Mouse (Mus musculus) lung, adult 10 weeks (tissue): ENCODE results near the gene Aes. TPM values are rescaled to one million over a fixed set of nuclear protein-coding genes. Genes with fewer than 3 reads are reported as not detected.

Experiments
- polyA plus RNA-seq: library from polyadenylated mRNA; stranded (reverse); fragments of 350-450 nt; fragmentation: Illumina TruSeq; extraction: RNeasy Lipid Tissue Mini Kit (QIAGEN cat#74804); gene quantifications from one replicate; pipeline ENCODE4 v1.2.3, GENCODE M21; 2014; ENCODE audit warnings: low read depth, low replicate concordance; ENCODE audit not compliant: insufficient read depth

Gene Aes
- polyA plus RNA-seq = 414 TPM

GRCm38 (mm10) chr10:81559163-81559626 is at the start of gene Aes:
Gene Aes (plus strand): TSS chr10:81559488.

GRCm38 (mm10) chr10:81524051-81524605 is 35.2 kb upstream of the Aes start, which contains the start of gene Gna15:
Gene Gna15 (minus strand): TSS chr10:81524225.

GRCm38 (mm10) chr10:81545161-81545747 is 14.0 kb upstream of the Aes start, which contains the start of gene Gna11:
Gene Gna11 (minus strand): TSS chr10:81545190.

GRCm38 (mm10) chr10:81574081-81575056 is 15.1 kb downstream of the Aes start, which contains the start of gene Tle2:
Gene Tle2 (plus strand): TSS chr10:81574561.

GRCm38 (mm10) chr10:81600738-81601203 is 41.5 kb downstream of the Aes start, which contains the start of gene Tle6:
Gene Tle6 (minus strand): TSS chr10:81601073.

GRCm38 (mm10) chr10:81605974-81606751 is 46.9 kb downstream of the Aes start, which contains the start of gene BC025920:
Gene BC025920 (plus strand): TSS chr10:81606270.

Other genes with a start within 250 kb of the Aes start
- 14.5 TPM for gene Cactin, start 238.4 kb upstream of the Aes start, polyA plus RNA-seq
- 6.3 TPM for gene Tbxa2r, start 230.8 kb upstream of the Aes start, polyA plus RNA-seq
- 2.5 TPM for gene Gipc3, start 216.2 kb upstream of the Aes start, polyA plus RNA-seq
- 37.1 TPM for gene Hmg20b, start 209.0 kb upstream of the Aes start, polyA plus RNA-seq
- gene Mfsd12, start 202.0 kb upstream of the Aes start, polyA plus RNA-seq = 8.7 TPM
- 3.9 TPM for gene 4930404N11Rik, start 193.7 kb upstream of the Aes start, polyA plus RNA-seq
- gene Fzr1, start 181.0 kb upstream of the Aes start, polyA plus RNA-seq = 14.4 TPM
- 41.2 TPM for gene Dohh, start 175.1 kb upstream of the Aes start, polyA plus RNA-seq
- gene Gm48551, start 175.0 kb upstream of the Aes start, polyA plus RNA-seq = 1.4 TPM
- gene Gm48552, start 170.5 kb upstream of the Aes start, polyA plus RNA-seq = 1.4 TPM
- 4.3 TPM for gene Smim24, start 166.4 kb upstream of the Aes start, polyA plus RNA-seq
- 18.1 TPM for gene Nfic, start 103.9 kb upstream of the Aes start, polyA plus RNA-seq
- gene Celf5, start 76.8 kb upstream of the Aes start, polyA plus RNA-seq = 0.07 TPM
- 39.1 TPM for gene Ncln, start 63.1 kb upstream of the Aes start, polyA plus RNA-seq
- 17.6 TPM for gene S1pr4, start 59.4 kb upstream of the Aes start, polyA plus RNA-seq
- gene Gna15, start 35.3 kb upstream of the Aes start, polyA plus RNA-seq = 5.9 TPM
- gene Gna11, start 14.3 kb upstream of the Aes start, polyA plus RNA-seq = 35.8 TPM
- gene Tle2, start 15.1 kb downstream of the Aes start, polyA plus RNA-seq = 19.7 TPM
- 12.4 TPM for gene Tle6, start 41.6 kb downstream of the Aes start, polyA plus RNA-seq
- gene BC025920, start 46.8 kb downstream of the Aes start, polyA plus RNA-seq = 0.50 TPM
- gene Sirt6, start 68.3 kb downstream of the Aes start, polyA plus RNA-seq = 5.9 TPM
- 8.1 TPM for gene Ankrd24, start 69.1 kb downstream of the Aes start, polyA plus RNA-seq
- 2.7 TPM for gene Gm10778, start 89.6 kb downstream of the Aes start, polyA plus RNA-seq
- gene Zfp433, start 145.3 kb downstream of the Aes start, polyA plus RNA-seq = 5.8 TPM
- 2.0 TPM for gene Gm3055, start 211.7 kb downstream of the Aes start, polyA plus RNA-seq